Mouse (Mus musculus): ENCODE measurements at regions not wholly inside any gene's neighbourhood (a gene's known extent, or its start where the extent isn't known, plus 50 kb on each side); places are given as distances from the start of the nearest gene placed in this dataset.

- no peak for TF ChIP-seq CTCF (IDR thresholded peaks at IDR 0.05)
- H3K27me3 ChIP-seq (ENCODE audit: insufficient read depth, low read length) = no peaks in the 10 kb centered on the region
- H3K9me3 ChIP-seq (ENCODE audit: low read length) = no peaks in the 10 kb centered on the region
- no peak overlapping the region for H3K4me2 ChIP-seq (ENCODE audit: low read depth, low read length, poor library complexity, severe bottlenecking)
- H3K27ac ChIP-seq (ENCODE audit: low read depth, low read length) = no peak overlapping the region
- no peak overlapping the region for H3K4me3 ChIP-seq (ENCODE audit: low read depth, low read length)
- H3K4me1 ChIP-seq (ENCODE audit: insufficient read depth, low read length) = no peaks in the 10 kb centered on the region
- H3K36me3 ChIP-seq (ENCODE audit: insufficient read depth, low read length) = no peaks in the 10 kb centered on the region
- ATAC-seq (ENCODE audit: low FRiP score) (no peak), DNase-seq (ENCODE audit: low spot score) (no peak)
- no peak overlapping the region for H3K9ac ChIP-seq (replicated peaks; ENCODE audit: low read length, poor library complexity, severe bottlenecking)
- 94% methylated on average over 3 of the region's 3 CpGs for WGBS
Measured at GRCm38 (mm10) chr10:17547986-17548385, 175.0 kb upstream of the Cited2 start.

GRCm38 (mm10) chr10:17548629-17549580 lies 174.1 kb upstream of the Cited2 start:
- 89% methylated on average over 14 of the region's 14 CpGs for WGBS
- DNase-seq (ENCODE audit: low spot score) (no peak), ATAC-seq (ENCODE audit: low FRiP score) (no peak)
- TF ChIP-seq CTCF (IDR thresholded peaks at IDR 0.05) = no peak
- Histone ChIP-seq H3K9ac (replicated peaks; ENCODE audit: low read length, poor library complexity, severe bottlenecking) (no peak overlapping the region), H3K4me1 (ENCODE audit: insufficient read depth, low read length) (no peaks in the 10 kb centered on the region), H3K9me3 (ENCODE audit: low read length) (no peaks in the 10 kb centered on the region), H3K27me3 (ENCODE audit: insufficient read depth, low read length) (no peaks in the 10 kb centered on the region), H3K36me3 (ENCODE audit: insufficient read depth, low read length) (no peaks in the 10 kb centered on the region), H3K4me2 (ENCODE audit: low read depth, low read length, poor library complexity, severe bottlenecking) (no peak overlapping the region), H3K4me3 (ENCODE audit: low read depth, low read length) (no peak overlapping the region), H3K27ac (ENCODE audit: low read depth, low read length) (no peak overlapping the region)

GRCm38 (mm10) chr10:17549711-17550637 lies 173.0 kb upstream of the Cited2 start:
- Histone ChIP-seq H3K27ac (ENCODE audit: low read depth, low read length) (no peak overlapping the region), H3K9me3 (ENCODE audit: low read length) (no peaks in the 10 kb centered on the region), H3K36me3 (ENCODE audit: insufficient read depth, low read length) (no peaks in the 10 kb centered on the region), H3K27me3 (ENCODE audit: insufficient read depth, low read length) (no peaks in the 10 kb centered on the region), H3K4me2 (ENCODE audit: low read depth, low read length, poor library complexity, severe bottlenecking) (no peak overlapping the region), H3K9ac (replicated peaks; ENCODE audit: low read length, poor library complexity, severe bottlenecking) (no peak overlapping the region), H3K4me3 (ENCODE audit: low read depth, low read length) (no peak overlapping the region), H3K4me1 (ENCODE audit: insufficient read depth, low read length) (no peaks in the 10 kb centered on the region)
- no peak for TF ChIP-seq CTCF (IDR thresholded peaks at IDR 0.05)
- no peak for DNase-seq (ENCODE audit: low spot score)
- ATAC-seq (ENCODE audit: low FRiP score) = no peak
- WGBS = 89% methylated on average over 6 of the region's 6 CpGs

- TF ChIP-seq CTCF (IDR thresholded peaks at IDR 0.05) = no peak
- Histone ChIP-seq H3K4me2 (ENCODE audit: low read depth, low read length, poor library complexity, severe bottlenecking) (no peak overlapping the region), H3K36me3 (ENCODE audit: insufficient read depth, low read length) (no peaks in the 10 kb centered on the region), H3K4me1 (ENCODE audit: insufficient read depth, low read length) (no peaks in the 10 kb centered on the region), H3K4me3 (ENCODE audit: low read depth, low read length) (no peak overlapping the region), H3K27ac (ENCODE audit: low read depth, low read length) (no peak overlapping the region), H3K9me3 (ENCODE audit: low read length) (no peaks in the 10 kb centered on the region), H3K27me3 (ENCODE audit: insufficient read depth, low read length) (no peaks in the 10 kb centered on the region), H3K9ac (replicated peaks; ENCODE audit: low read length, poor library complexity, severe bottlenecking) (no peak overlapping the region)
- DNase-seq (ENCODE audit: low spot score) (no peak), ATAC-seq (ENCODE audit: low FRiP score) (no peak)
- WGBS = 93% methylated on average over 6 of the region's 6 CpGs
Measured at GRCm38 (mm10) chr10:17550638-17551013, 172.4 kb upstream of the Cited2 start.

- Histone ChIP-seq H3K4me1 (ENCODE audit: insufficient read depth, low read length) (no peaks in the 10 kb centered on the region), H3K4me2 (ENCODE audit: low read depth, low read length, poor library complexity, severe bottlenecking) (no peak overlapping the region), H3K9me3 (ENCODE audit: low read length) (no peaks in the 10 kb centered on the region), H3K36me3 (ENCODE audit: insufficient read depth, low read length) (no peaks in the 10 kb centered on the region), H3K4me3 (ENCODE audit: low read depth, low read length) (no peak overlapping the region), H3K27ac (ENCODE audit: low read depth, low read length) (no peak overlapping the region), H3K27me3 (ENCODE audit: insufficient read depth, low read length) (no peaks in the 10 kb centered on the region), H3K9ac (replicated peaks; ENCODE audit: low read length, poor library complexity, severe bottlenecking) (no peak overlapping the region)
- no peak for ATAC-seq (ENCODE audit: low FRiP score)
- DNase-seq (ENCODE audit: low spot score) = no peak
- WGBS = 85% methylated on average over 6 of the region's 6 CpGs
- TF ChIP-seq CTCF (IDR thresholded peaks at IDR 0.05) = no peak
Measured at GRCm38 (mm10) chr10:17551869-17552268, 171.1 kb upstream of the Cited2 start.

GRCm38 (mm10) chr10:17552277-17552676 lies 170.7 kb upstream of the Cited2 start:
- Histone ChIP-seq H3K36me3 (ENCODE audit: insufficient read depth, low read length) (no peaks in the 10 kb centered on the region), H3K27me3 (ENCODE audit: insufficient read depth, low read length) (no peaks in the 10 kb centered on the region), H3K27ac (ENCODE audit: low read depth, low read length) (no peak overlapping the region), H3K9me3 (ENCODE audit: low read length) (no peaks in the 10 kb centered on the region), H3K4me3 (ENCODE audit: low read depth, low read length) (no peak overlapping the region), H3K4me1 (ENCODE audit: insufficient read depth, low read length) (no peaks in the 10 kb centered on the region), H3K9ac (replicated peaks; ENCODE audit: low read length, poor library complexity, severe bottlenecking) (no peak overlapping the region), H3K4me2 (ENCODE audit: low read depth, low read length, poor library complexity, severe bottlenecking) (no peak overlapping the region)
- TF ChIP-seq CTCF (IDR thresholded peaks at IDR 0.05) = no peak
- ATAC-seq (ENCODE audit: low FRiP score) (no peak), DNase-seq (ENCODE audit: low spot score) (no peak)

Data from midbrain, postnatal 0 days (tissue).